In the genomic region with DNA sequence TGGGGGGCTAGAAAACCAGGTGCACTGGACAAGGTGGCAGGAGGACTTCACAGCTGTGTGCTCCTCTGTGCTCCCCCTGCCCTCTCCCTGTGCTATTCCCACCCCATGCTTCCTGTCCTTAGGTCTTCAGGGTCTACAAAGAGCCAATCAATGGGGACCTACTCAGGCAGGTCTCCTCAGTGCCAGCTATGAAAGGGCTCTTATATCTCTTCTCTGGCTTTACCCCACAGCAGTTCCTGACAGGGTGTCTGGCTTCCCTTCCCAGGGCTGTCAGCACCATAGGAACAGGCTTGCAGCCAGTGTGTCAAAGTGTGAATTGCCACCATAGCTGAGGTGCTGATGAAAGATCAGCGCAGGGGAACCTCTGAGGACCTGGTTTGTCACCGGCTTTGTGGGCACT, we compare ENCODE assay signal across 22 mouse cellular contexts. TPM values are rescaled to one million over a fixed set of nuclear protein-coding genes. Genes with fewer than 3 reads are reported as not detected.
DNase-seq lines count a peak whose midpoint lies in the region; ATAC-seq and TF ChIP-seq lines count a peak whose summit lies in the region.
"Had no signal": no experiment of that assay in that cellular context is flagged by ENCODE, and none has a peak within 500 bp of the region (broad histone marks: within the 10 kb centered on the region; RNA-seq: fewer than 3 reads in every experiment).

No protein-coding gene starts in this region.

- ATAC-seq in heart, embryonic 14.5 days (ENCODE audit: insufficient number of reproducible peaks, insufficient read depth, low FRiP score, low read depth) = peak; percentile 79
- ATAC-seq in heart, embryonic 11.5 days (replicated peaks; ENCODE audit: insufficient number of reproducible peaks, low FRiP score, low TSS enrichment) = no peak
- 0 out of 2 replicates have a peak, but pooled peaks have one; percentile 16 for ATAC-seq in lung, embryonic 15.5 days (ENCODE audit: borderline replicate concordance, extremely low read depth, low FRiP score, low TSS enrichment)
- ATAC-seq: forebrain, embryonic 13.5 days; hindbrain, embryonic 16.5 days; inflammation-experienced regulatory T-cells, adult 6 months; intestine, postnatal 0 days had no signal

- H3K27ac ChIP-seq in heart, adult 2 months = no peak overlapping the region
- H3K27ac ChIP-seq in heart, embryonic 14.5 days (replicated peaks in 1 of 2; ENCODE audit: control insufficient read depth in 1 of 2, insufficient read depth in 1 of 2, low read depth in 2 of 2, low read length in 2 of 2) = peak overlapping the region in 1 of 2 experiments; percentile 14; a peak in 1 of 4 replicates
- H3K27ac ChIP-seq in heart, embryonic 11.5 days (ENCODE audit: low read depth, low read length) = no peak overlapping the region
- H3K27ac ChIP-seq in lung, embryonic 15.5 days = no peak overlapping the region
- H3K27ac ChIP-seq: embryonic facial prominence, embryonic 13.5 days; forebrain, embryonic 13.5 days; hindbrain, embryonic 12.5 days had no signal

- no peaks in the 10 kb centered on the region for H3K27me3 ChIP-seq in heart, adult 2 months (ENCODE audit: control insufficient read depth, insufficient read depth, low read length)
- peaks cover 17% of the 10 kb centered on the region for H3K27me3 ChIP-seq in heart, embryonic 14.5 days (ENCODE audit: control insufficient read depth, insufficient read depth, low read length)
- peaks cover 3% of the 10 kb centered on the region; the same call in 1 of the 2 replicates for H3K27me3 ChIP-seq in heart, embryonic 11.5 days (ENCODE audit: control insufficient read depth, insufficient read depth, low read length)
- no peaks in the 10 kb centered on the region for H3K27me3 ChIP-seq in lung, embryonic 15.5 days
- H3K27me3 ChIP-seq: CH12.LX; embryonic facial prominence, embryonic 13.5 days had no signal

- H3K4me1 ChIP-seq in heart, adult 2 months (ENCODE audit: control insufficient read depth, insufficient read depth, low read length) = no peaks in the 10 kb centered on the region
- H3K4me1 ChIP-seq in heart, embryonic 14.5 days (ENCODE audit: control insufficient read depth in 2 of 2, insufficient read depth in 2 of 2, low read length in 2 of 2) = peaks cover 15% of the 10 kb centered on the region in 2 experiments
- H3K4me1 ChIP-seq in heart, embryonic 11.5 days (ENCODE audit: control insufficient read depth, insufficient read depth, low read length) = peaks cover 5% of the 10 kb centered on the region; the same call in 1 of the 2 replicates
- no peaks in the 10 kb centered on the region for H3K4me1 ChIP-seq in lung, embryonic 15.5 days
- H3K4me1 ChIP-seq: embryonic facial prominence, embryonic 13.5 days; forebrain, embryonic 13.5 days; hindbrain, embryonic 12.5 days had no signal

- no peak overlapping the region for H3K4me3 ChIP-seq in heart, adult 2 months
- no peak overlapping the region for H3K4me3 ChIP-seq in heart, embryonic 14.5 days (ENCODE audit: control insufficient read depth in 1 of 2, insufficient read depth in 1 of 2, low read depth in 1 of 2, low read length in 2 of 2)
- no peak overlapping the region for H3K4me3 ChIP-seq in heart, embryonic 11.5 days (ENCODE audit: low read depth, low read length)
- no peak overlapping the region for H3K4me3 ChIP-seq in lung, embryonic 15.5 days
- H3K4me3 ChIP-seq: embryonic facial prominence, embryonic 13.5 days; forebrain, embryonic 13.5 days; hindbrain, embryonic 12.5 days had no signal

- 37% methylated on average over 2 of the region's 2 CpGs for WGBS in heart, adult 2 months
- 31% methylated on average over 2 of the region's 2 CpGs for WGBS in heart, embryonic 14.5 days
- WGBS in heart, embryonic 11.5 days (ENCODE audit: insufficient replicate concordance) = 42% methylated on average over 2 of the region's 2 CpGs
- WGBS in lung, embryonic 15.5 days = 54% methylated on average over 2 of the region's 2 CpGs

- 0 out of 2 replicates have a peak, but pooled peaks cover 3% of the 10 kb centered on the region for H3K9me3 ChIP-seq in heart, embryonic 14.5 days (ENCODE audit: control insufficient read depth, low read length)
- no peaks in the 10 kb centered on the region for H3K9me3 ChIP-seq in heart, embryonic 11.5 days (replicated peaks; ENCODE audit: control insufficient read depth, low read length)
- H3K9me3 ChIP-seq in lung, embryonic 15.5 days = no peaks in the 10 kb centered on the region
- H3K9me3 ChIP-seq: embryonic facial prominence, embryonic 13.5 days; forebrain, embryonic 13.5 days; hindbrain, embryonic 12.5 days had no signal

- H3K36me3 ChIP-seq in heart, adult 2 months (ENCODE audit: control insufficient read depth, insufficient read depth, low read length) = no peaks in the 10 kb centered on the region
- H3K36me3 ChIP-seq in heart, embryonic 14.5 days (ENCODE audit: control insufficient read depth, insufficient read depth, low read length) = no peaks in the 10 kb centered on the region
- H3K36me3 ChIP-seq in heart, embryonic 11.5 days (ENCODE audit: control insufficient read depth, insufficient read depth, low read length) = no peaks in the 10 kb centered on the region
- H3K36me3 ChIP-seq in lung, embryonic 15.5 days = no peaks in the 10 kb centered on the region
- H3K36me3 ChIP-seq: embryonic facial prominence, embryonic 13.5 days; hindbrain, embryonic 12.5 days had no signal

- no peak for TF ChIP-seq POLR2A in heart, adult 2 months (IDR thresholded peaks at IDR 0.05; ENCODE audit: insufficient read depth, low read depth, low read length)

- no peak overlapping the region for H3K9ac ChIP-seq in heart, adult 2 months (ENCODE audit: low read depth, low read length)
- no peak overlapping the region for H3K9ac ChIP-seq in heart, embryonic 14.5 days (ENCODE audit: low read length)
- no peak overlapping the region for H3K9ac ChIP-seq in heart, embryonic 11.5 days (ENCODE audit: low read depth, low read length)
- H3K9ac ChIP-seq in lung, embryonic 15.5 days = no peak overlapping the region
- H3K9ac ChIP-seq: embryonic facial prominence, embryonic 13.5 days; forebrain, embryonic 13.5 days; hindbrain, embryonic 12.5 days had no signal

- intact Hi-C loops in heart, adult 2 months (cut with DNase I) = no loop called here
- intact Hi-C loops in heart, postnatal 10 days (cut with DNase I) = no loop called here

- 0 out of 2 replicates have a peak, but pooled peaks cover 1% of the 10 kb centered on the region for H3K79me2 ChIP-seq in heart, adult 2 months (replicated peaks; ENCODE audit: control insufficient read depth, insufficient read depth, low read length)

- H3K4me2 ChIP-seq in heart, embryonic 14.5 days (ENCODE audit: low read length) = 0 out of 2 replicates have a peak overlapping the region, but pooled peaks have one; percentile 13
- no peak overlapping the region for H3K4me2 ChIP-seq in heart, embryonic 11.5 days
- no peak overlapping the region for H3K4me2 ChIP-seq in lung, embryonic 15.5 days
- H3K4me2 ChIP-seq: embryonic facial prominence, embryonic 13.5 days; forebrain, embryonic 13.5 days; hindbrain, embryonic 12.5 days had no signal

- DNase-seq in heart, adult 11 months = peak; percentile 88
- no peak for DNase-seq in heart, adult 2 months
- no peak for DNase-seq in lung, postnatal 25 days (ENCODE audit: low spot score)
- DNase-seq in heart, postnatal 10 days = peak; percentile 38 to 47
- DNase-seq in c-Kit-positive CD71-positive TER-119-positive erythroid progenitor cells, embryonic 14.5 days (ENCODE audit: low spot score) = no peak
- DNase-seq: adrenal gland, adult 2 months; adrenal gland, postnatal 25 days; cerebellum, adult 8-10 months; cerebellum, postnatal 14 days; embryo, embryonic 11 days; gastrocnemius, postnatal 36 days; kidney, adult 8-10 months had no signal

- no peak for TF ChIP-seq CTCF in heart, adult 2 months (IDR thresholded peaks at IDR 0.05)

- no peak for TF ChIP-seq EP300 in heart, adult 2 months (IDR thresholded peaks at IDR 0.05; ENCODE audit: insufficient read depth, low read depth, low read length)

RNA-seq across cellular contexts. Expression of gene Trim14, which starts 15.4 kb away (rescaled TPM):
- 1 to 10 TPM; 2.5 to 2.9 TPM for total RNA-seq in heart, adult 2 months (2021)
- 1.5 and 2.1 TPM in 2 replicates for polyA plus RNA-seq in heart, adult 2 months (2012; rRNA removed)
- 2.1 and 2.3 TPM in 2 replicates for polyA plus RNA-seq in heart, embryonic 14.5 days (2014; fragmentation: Nextera tagmentation; extraction: Ambion mirVana)
- 0.49 and 1.8 TPM in 2 replicates for polyA plus RNA-seq in heart, embryonic 11.5 days (2014; fragmentation: Nextera tagmentation; extraction: Ambion mirVana)
- polyA plus RNA-seq in lung, embryonic 15.5 days (2015; fragmentation: Nextera tagmentation; extraction: Ambion mirVana) = 2.2 and 2.7 TPM in 2 replicates
- under 1 TPM; 0.79 to 0.84 TPM for total RNA-seq in heart, postnatal 10 days (2021)

RNA-seq across cellular contexts. Expression of gene Nans, which starts 31.4 kb away (rescaled TPM):
- 10 to 100 TPM; 11.3 to 16.4 TPM for total RNA-seq in heart, adult 2 months (2021)
- 12.0 and 17.3 TPM in 2 replicates for polyA plus RNA-seq in heart, adult 2 months (2012; rRNA removed)
- polyA plus RNA-seq in heart, embryonic 14.5 days (2014; fragmentation: Nextera tagmentation; extraction: Ambion mirVana) = 48.6 and 50.1 TPM in 2 replicates
- 75.7 and 84.2 TPM in 2 replicates for polyA plus RNA-seq in heart, embryonic 11.5 days (2014; fragmentation: Nextera tagmentation; extraction: Ambion mirVana)
- 84.7 and 90.6 TPM in 2 replicates for polyA plus RNA-seq in lung, embryonic 15.5 days (2015; fragmentation: Nextera tagmentation; extraction: Ambion mirVana)
- 10 to 100 TPM; 30.6 to 34.5 TPM for total RNA-seq in heart, postnatal 10 days (2021)

Comparison
In these comparisons a context has a peak if more than half of its experiments do, and no peak if none do; other contexts are left out.
1. DNase-seq: peak in heart, adult 11 months (single experiment) and heart, postnatal 10 days (2 of 2); none in heart, adult 2 months (0 of 2), lung, postnatal 25 days (single experiment) and c-Kit-positive CD71-positive TER-119-positive erythroid progenitor cells, embryonic 14.5 days (single experiment).